Mouse (Mus musculus): ENCODE measurements around the gene Maoa. TPM values are rescaled to one million over a fixed set of nuclear protein-coding genes. Genes with fewer than 3 reads are reported as not detected.

Gene Maoa
- 8.2 and 8.3 TPM in 2 replicates for polyA plus RNA-seq (2015; fragmentation: Nextera tagmentation; extraction: Ambion mirVana)

GRCm38 (mm10) chrX:16619034-16619929 is at the start of gene Maoa:
TSS of gene Maoa (plus strand) at chrX:16619698.
- Histone ChIP-seq H3K9ac (peak within 1 kb of the TSS; percentile 79), H3K27ac (replicated peaks) (peak within 1 kb of the TSS; percentile 82), H3K36me3 (no peaks in the 10 kb centered on the region), H3K27me3 (replicated peaks) (no peaks in the 10 kb centered on the region), H3K4me1 (no peaks in the 10 kb centered on the region), H3K4me3 (peak within 1 kb of the TSS; percentile 58), H3K9me3 (no peaks in the 10 kb centered on the region), H3K4me2 (peak within 1 kb of the TSS; percentile 79)
- ATAC-seq (ENCODE audit: extremely low read depth, insufficient number of reproducible peaks, low FRiP score, low TSS enrichment), result peak; percentile 72
- 10% methylated on average over 33 of the region's 33 CpGs for WGBS

- 7% methylated on average over 58 of the region's 60 CpGs for whole genome bisulfite sequencing
- ATAC-seq (ENCODE audit: extremely low read depth, insufficient number of reproducible peaks, low FRiP score, low TSS enrichment), result peak; percentile 93
- Histone ChIP-seq H3K9ac (peak overlapping the region; percentile 79), H3K27ac (replicated peaks) (peak overlapping the region; percentile 82), H3K36me3 (no peaks in the 10 kb centered on the region), H3K27me3 (replicated peaks) (no peaks in the 10 kb centered on the region), H3K4me3 (peak overlapping the region; percentile 58), H3K4me2 (peak overlapping the region; percentile 79), H3K4me1 (no peaks in the 10 kb centered on the region), H3K9me3 (no peaks in the 10 kb centered on the region)
These were observed 1.1 kb upstream of the Maoa start for GRCm38 (mm10) chrX:16618225-16619033.

GRCm38 (mm10) chrX:16656511-16656910 is 37.0 kb downstream of the Maoa start:
- Histone ChIP-seq H3K9me3 (no peaks in the 10 kb centered on the region), H3K27me3 (replicated peaks) (no peaks in the 10 kb centered on the region), H3K4me2 (no peak overlapping the region), H3K4me3 (no peak overlapping the region), H3K27ac (replicated peaks) (no peak overlapping the region), H3K9ac (no peak overlapping the region), H3K4me1 (no peaks in the 10 kb centered on the region), H3K36me3 (no peaks in the 10 kb centered on the region)
- WGBS, result 60% methylated on average over 2 of the region's 2 CpGs
- ATAC-seq (ENCODE audit: extremely low read depth, insufficient number of reproducible peaks, low FRiP score, low TSS enrichment), result no peak

GRCm38 (mm10) chrX:16706094-16706493 is 86.6 kb downstream of the Maoa start:
- WGBS, result 75% methylated on average over 1 of the region's 1 CpGs
- Histone ChIP-seq H3K9me3 (no peaks in the 10 kb centered on the region), H3K4me2 (no peak overlapping the region)

GRCm38 (mm10) chrX:16714033-16714432 is 94.5 kb downstream of the Maoa start:
- H3K9me3 ChIP-seq, result no peaks in the 10 kb centered on the region
- no peak for ATAC-seq (ENCODE audit: extremely low read depth, insufficient number of reproducible peaks, low FRiP score, low TSS enrichment)
- H3K4me3 ChIP-seq, result no peak overlapping the region
- H3K4me1 ChIP-seq, result peaks cover 4% of the 10 kb centered on the region; the same call in 1 of the 2 replicates
- H3K27me3 ChIP-seq (replicated peaks), result no peaks in the 10 kb centered on the region
- no peak overlapping the region for H3K4me2 ChIP-seq
- no peaks in the 10 kb centered on the region for H3K36me3 ChIP-seq
- 29% methylated on average over 1 of the region's 1 CpGs for WGBS
- no peak overlapping the region for H3K9ac ChIP-seq
- peak overlapping the region; percentile 39; the same call in 1 of the 2 replicates for H3K27ac ChIP-seq (replicated peaks)

More at GRCm38 (mm10) chrX:16706094-16706493, 86.6 kb downstream of the Maoa start:
- no peaks in the 10 kb centered on the region for H3K4me1 ChIP-seq
- H3K27me3 ChIP-seq (replicated peaks), result no peaks in the 10 kb centered on the region
- no peak overlapping the region for H3K9ac ChIP-seq
- no peak overlapping the region for H3K27ac ChIP-seq (replicated peaks)
- ATAC-seq (ENCODE audit: extremely low read depth, insufficient number of reproducible peaks, low FRiP score, low TSS enrichment), result no peak
- H3K4me3 ChIP-seq, result no peak overlapping the region
- no peaks in the 10 kb centered on the region for H3K36me3 ChIP-seq

Other genes starting within 250 kb of the Maoa start
- not detected in 2 replicates for gene Cypt1, start 96.8 kb upstream of the Maoa start, polyA plus RNA-seq (2015; fragmentation: Nextera tagmentation; extraction: Ambion mirVana)
- 7.9 and 9.2 TPM in 2 replicates for gene Maob, start 197.7 kb downstream of the Maoa start, polyA plus RNA-seq (2015; fragmentation: Nextera tagmentation; extraction: Ambion mirVana)